In genomic region chr2:33207069-33207468, GRCm38 (mm10) we compare ENCODE assay signal across 10 mouse cellular contexts. TPM values are rescaled to one million over a fixed set of nuclear protein-coding genes. Genes with fewer than 3 reads are reported as not detected.
DNase-seq lines count a peak whose midpoint lies in the region; ATAC-seq and TF ChIP-seq lines count a peak whose summit lies in the region.
"Had no signal": no experiment of that assay in that cellular context is flagged by ENCODE, and none has a peak within 500 bp of the region (broad histone marks: within the 10 kb centered on the region; RNA-seq: fewer than 3 reads in every experiment).

No protein-coding gene starts in this region.

- 0 out of 2 replicates have a peak, but pooled peaks cover 8% of the 10 kb centered on the region for H3K4me1 ChIP-seq in lung, embryonic 14.5 days (ENCODE audit: insufficient read depth)
- H3K4me1 ChIP-seq in lung, postnatal 0 days (ENCODE audit: insufficient read depth, low read depth, low read length), result peaks cover 5% of the 10 kb centered on the region
- H3K4me1 ChIP-seq in hindbrain, embryonic 15.5 days (replicated peaks), result peaks cover 40% of the 10 kb centered on the region
- peaks cover 19% of the 10 kb centered on the region for H3K4me1 ChIP-seq in limb, embryonic 11.5 days (ENCODE audit: control insufficient read depth, insufficient read depth, low read length)

- TF ChIP-seq EP300 in lung, postnatal 0 days (IDR thresholded peaks at IDR 0.05), result no peak

- TF ChIP-seq CTCF in lung, embryonic 14.5 days (IDR thresholded peaks at IDR 0.05; ENCODE audit: low read depth), result no peak
- TF ChIP-seq CTCF in lung, postnatal 0 days (IDR thresholded peaks at IDR 0.05), result no peak

- no peak overlapping the region; the same call in 1 of the 2 replicates for H3K27ac ChIP-seq in lung, embryonic 14.5 days (ENCODE audit: low read depth)
- no peak overlapping the region for H3K27ac ChIP-seq in lung, postnatal 0 days (ENCODE audit: low read length)
- no peak overlapping the region; the same call in 1 of the 2 replicates for H3K27ac ChIP-seq in hindbrain, embryonic 15.5 days (replicated peaks)
- no peak overlapping the region; the same call in 1 of the 2 replicates for H3K27ac ChIP-seq in limb, embryonic 11.5 days (replicated peaks; ENCODE audit: low read depth, low read length)
- H3K27ac ChIP-seq: embryonic facial prominence, embryonic 13.5 days had no signal

- no peak overlapping the region for H3K4me3 ChIP-seq in lung, embryonic 14.5 days (ENCODE audit: low read depth, low read length)
- no peak overlapping the region for H3K4me3 ChIP-seq in lung, postnatal 0 days (ENCODE audit: low read depth, low read length)
- H3K4me3 ChIP-seq in hindbrain, embryonic 15.5 days, result no peak overlapping the region
- H3K4me3 ChIP-seq in limb, embryonic 11.5 days (ENCODE audit: low read depth, low read length), result no peak overlapping the region
- H3K4me3 ChIP-seq: embryonic facial prominence, embryonic 13.5 days had no signal

- no peak overlapping the region for H3K9ac ChIP-seq in lung, embryonic 14.5 days
- no peak overlapping the region for H3K9ac ChIP-seq in lung, postnatal 0 days (replicated peaks; ENCODE audit: low read depth)
- 0 out of 2 replicates have a peak overlapping the region, but pooled peaks have one; percentile 2 for H3K9ac ChIP-seq in hindbrain, embryonic 15.5 days
- H3K9ac ChIP-seq in limb, embryonic 11.5 days (ENCODE audit: low read length), result no peak overlapping the region
- H3K9ac ChIP-seq: embryonic facial prominence, embryonic 13.5 days had no signal

- ATAC-seq in lung, embryonic 14.5 days (ENCODE audit: insufficient read depth), result no peak
- ATAC-seq in lung, postnatal 0 days, result no peak
- no peak for ATAC-seq in hindbrain, embryonic 15.5 days (ENCODE audit: low FRiP score, low read depth)
- no peak for ATAC-seq in limb, embryonic 11.5 days (ENCODE audit: insufficient number of reproducible peaks, low FRiP score, low TSS enrichment, low read depth)

- no peaks in the 10 kb centered on the region for H3K9me3 ChIP-seq in lung, embryonic 14.5 days (ENCODE audit: low read depth, low read length)
- no peaks in the 10 kb centered on the region for H3K9me3 ChIP-seq in lung, postnatal 0 days (ENCODE audit: low read length)
- H3K9me3 ChIP-seq in hindbrain, embryonic 15.5 days, result no peaks in the 10 kb centered on the region
- H3K9me3 ChIP-seq in limb, embryonic 11.5 days (ENCODE audit: control insufficient read depth, low read length), result no peaks in the 10 kb centered on the region
- H3K9me3 ChIP-seq: embryonic facial prominence, embryonic 13.5 days had no signal

- DNase-seq in lung, embryonic 14.5 days, result peak; percentile 53
- DNase-seq in lung, postnatal 0 days (ENCODE audit: low spot score), result no peak
- DNase-seq in heart, adult 18-20 months, result peak; percentile 73 to 83
- DNase-seq in limb, embryonic 11.5 days (ENCODE audit: low spot score), result peak; percentile 40
- no peak for DNase-seq in right cerebral cortex, postnatal 25 days
- DNase-seq in thymus, postnatal 14 days, result no peak
- DNase-seq in adipocyte (ENCODE audit: low spot score), result no peak
- DNase-seq: adrenal gland, postnatal 14 days had no signal

- H3K36me3 ChIP-seq in lung, embryonic 14.5 days (ENCODE audit: insufficient read depth), result no peaks in the 10 kb centered on the region
- H3K36me3 ChIP-seq in lung, postnatal 0 days (ENCODE audit: insufficient read depth, low read length), result no peaks in the 10 kb centered on the region
- H3K36me3 ChIP-seq in hindbrain, embryonic 15.5 days, result no peaks in the 10 kb centered on the region
- no peaks in the 10 kb centered on the region for H3K36me3 ChIP-seq in limb, embryonic 11.5 days (ENCODE audit: control insufficient read depth, insufficient read depth, low read length)
- H3K36me3 ChIP-seq: embryonic facial prominence, embryonic 13.5 days had no signal

- WGBS in lung, embryonic 14.5 days, result 27% methylated on average over 4 of the region's 4 CpGs
- WGBS in lung, postnatal 0 days, result 35% methylated on average over 4 of the region's 4 CpGs
- WGBS in hindbrain, embryonic 15.5 days, result 18% methylated on average over 4 of the region's 4 CpGs
- WGBS in limb, embryonic 11.5 days, result 16% methylated on average over 4 of the region's 4 CpGs

- H3K27me3 ChIP-seq in lung, embryonic 14.5 days (ENCODE audit: insufficient read depth, low read length), result no peaks in the 10 kb centered on the region
- H3K27me3 ChIP-seq in lung, postnatal 0 days (replicated peaks; ENCODE audit: insufficient read depth, low read length), result no peaks in the 10 kb centered on the region
- no peaks in the 10 kb centered on the region for H3K27me3 ChIP-seq in hindbrain, embryonic 15.5 days
- H3K27me3 ChIP-seq in limb, embryonic 11.5 days (ENCODE audit: control insufficient read depth, insufficient read depth, low read length), result no peaks in the 10 kb centered on the region
- H3K27me3 ChIP-seq: embryonic facial prominence, embryonic 13.5 days had no signal

- H3K4me2 ChIP-seq in lung, embryonic 14.5 days, result no peak overlapping the region
- H3K4me2 ChIP-seq in lung, postnatal 0 days (replicated peaks; ENCODE audit: low read depth, low read length), result no peak overlapping the region
- no peak overlapping the region for H3K4me2 ChIP-seq in hindbrain, embryonic 15.5 days
- H3K4me2 ChIP-seq in limb, embryonic 11.5 days (ENCODE audit: low read depth, severe bottlenecking), result no peak overlapping the region
- H3K4me2 ChIP-seq: embryonic facial prominence, embryonic 13.5 days had no signal

RNA-seq across cellular contexts. Expression of gene Angptl2, which starts 8.8 kb away (rescaled TPM):
- 30.1 and 30.3 TPM in 2 replicates for polyA plus RNA-seq in lung, embryonic 14.5 days (2014; fragmentation: Nextera tagmentation; extraction: Ambion mirVana)
- 28.6 and 33.8 TPM in 2 replicates for polyA plus RNA-seq in lung, postnatal 0 days (2015; fragmentation: Nextera tagmentation; extraction: Ambion mirVana)
- total RNA-seq in heart, adult 18-20 months (2021), result 10 to 100 TPM; 38.7 to 43.8 TPM
- 18.4 and 18.5 TPM in 2 replicates for polyA plus RNA-seq in hindbrain, embryonic 15.5 days (2015; fragmentation: Nextera tagmentation; extraction: Ambion mirVana)
- 48.8 and 49.2 TPM in 2 replicates for polyA plus RNA-seq in limb, embryonic 11.5 days (2014; fragmentation: Nextera tagmentation; extraction: Ambion mirVana)

Comparison
In these comparisons a context has a peak if more than half of its experiments do, and no peak if none do; other contexts are left out.
1. DNase-seq: peak in lung, embryonic 14.5 days (single experiment), heart, adult 18-20 months (2 of 2) and limb, embryonic 11.5 days (single experiment); none in lung, postnatal 0 days (single experiment), right cerebral cortex, postnatal 25 days (single experiment), thymus, postnatal 14 days (single experiment) and adipocyte (single experiment).